ENCODE assay signal across 10 mouse cellular contexts in genomic region chr2:4260324-4261058, GRCm38 (mm10).
DNase-seq lines count a peak whose midpoint lies in the region; ATAC-seq lines count a peak whose summit lies in the region.
"Had no signal": no experiment of that assay in that cellular context is flagged by ENCODE, and none has a peak within 500 bp of the region (broad histone marks: within the 10 kb centered on the region; RNA-seq: fewer than 3 reads in every experiment).

No protein-coding gene starts in this region.

- no peak for ATAC-seq in heart, embryonic 13.5 days (ENCODE audit: extremely low read depth, insufficient number of reproducible peaks, low FRiP score, low TSS enrichment)
- no peak for ATAC-seq in heart, embryonic 12.5 days (ENCODE audit: insufficient number of reproducible peaks, low FRiP score)
- ATAC-seq in hindbrain, embryonic 13.5 days (ENCODE audit: low FRiP score), result peak; percentile 68
- ATAC-seq in neural tube, embryonic 14.5 days (ENCODE audit: low read depth), result peak; percentile 46; the same call in 1 of the 2 replicates
- ATAC-seq in erythroid progenitor cell, adult 5-6 weeks (replicated peaks; ENCODE audit: low FRiP score, poor library complexity, severe bottlenecking), result no peak

- H3K27me3 ChIP-seq in heart, embryonic 13.5 days (replicated peaks), result no peaks in the 10 kb centered on the region
- no peaks in the 10 kb centered on the region for H3K27me3 ChIP-seq in heart, embryonic 12.5 days (replicated peaks)
- H3K27me3 ChIP-seq in hindbrain, embryonic 13.5 days, result no peaks in the 10 kb centered on the region
- no peaks in the 10 kb centered on the region for H3K27me3 ChIP-seq in neural tube, embryonic 14.5 days (ENCODE audit: control insufficient read depth, insufficient read depth, low read length)
- H3K27me3 ChIP-seq: CH12.LX had no signal

- peak overlapping the region; percentile 59 for H3K27ac ChIP-seq in heart, embryonic 13.5 days (replicated peaks)
- no peak overlapping the region for H3K27ac ChIP-seq in heart, embryonic 12.5 days (ENCODE audit: poor library complexity, severe bottlenecking)
- H3K27ac ChIP-seq in hindbrain, embryonic 13.5 days, result no peak overlapping the region; the same call in 1 of the 2 replicates
- no peak overlapping the region for H3K27ac ChIP-seq in neural tube, embryonic 14.5 days (ENCODE audit: low read depth, low read length)

- 39% methylated on average over 10 of the region's 10 CpGs for WGBS in heart, embryonic 13.5 days
- WGBS in heart, embryonic 12.5 days, result 37% methylated on average over 10 of the region's 10 CpGs
- 23% methylated on average over 10 of the region's 10 CpGs for WGBS in hindbrain, embryonic 13.5 days
- 26% methylated on average over 10 of the region's 10 CpGs for WGBS in neural tube, embryonic 14.5 days

- peak; percentile 81 for DNase-seq in embryo, embryonic 10 days (ENCODE audit: low spot score)
- no peak for DNase-seq in ovary, postnatal 10 days (ENCODE audit: low spot score)
- DNase-seq in left cerebral cortex, adult 9 months (ENCODE audit: low spot score in 2 of 2), result no peak
- DNase-seq: layer of hippocampus, adult 9-11 months had no signal

- H3K4me3 ChIP-seq in heart, embryonic 13.5 days, result no peak overlapping the region
- no peak overlapping the region for H3K4me3 ChIP-seq in heart, embryonic 12.5 days
- no peak overlapping the region for H3K4me3 ChIP-seq in hindbrain, embryonic 13.5 days
- H3K4me3 ChIP-seq in neural tube, embryonic 14.5 days (ENCODE audit: low read depth, low read length), result no peak overlapping the region

- H3K4me2 ChIP-seq in heart, embryonic 13.5 days, result no peak overlapping the region
- H3K4me2 ChIP-seq in heart, embryonic 12.5 days, result no peak overlapping the region
- H3K4me2 ChIP-seq in hindbrain, embryonic 13.5 days, result no peak overlapping the region
- no peak overlapping the region for H3K4me2 ChIP-seq in neural tube, embryonic 14.5 days (ENCODE audit: low read depth, low read length)

- H3K9me3 ChIP-seq in heart, embryonic 13.5 days, result 0 out of 2 replicates have a peak, but pooled peaks cover 5% of the 10 kb centered on the region
- H3K9me3 ChIP-seq in heart, embryonic 12.5 days (replicated peaks), result 0 out of 2 replicates have a peak, but pooled peaks cover 5% of the 10 kb centered on the region
- H3K9me3 ChIP-seq in hindbrain, embryonic 13.5 days, result no peaks in the 10 kb centered on the region
- no peaks in the 10 kb centered on the region for H3K9me3 ChIP-seq in neural tube, embryonic 14.5 days (ENCODE audit: control insufficient read depth, low read length)

- H3K36me3 ChIP-seq in heart, embryonic 13.5 days, result no peaks in the 10 kb centered on the region
- H3K36me3 ChIP-seq in heart, embryonic 12.5 days, result no peaks in the 10 kb centered on the region
- no peaks in the 10 kb centered on the region for H3K36me3 ChIP-seq in hindbrain, embryonic 13.5 days
- no peaks in the 10 kb centered on the region for H3K36me3 ChIP-seq in neural tube, embryonic 14.5 days (ENCODE audit: control insufficient read depth, insufficient read depth, low read length)

- H3K9ac ChIP-seq in heart, embryonic 13.5 days, result no peak overlapping the region
- no peak overlapping the region for H3K9ac ChIP-seq in heart, embryonic 12.5 days
- no peak overlapping the region for H3K9ac ChIP-seq in hindbrain, embryonic 13.5 days
- no peak overlapping the region for H3K9ac ChIP-seq in neural tube, embryonic 14.5 days (replicated peaks; ENCODE audit: low read depth, low read length)

- peaks cover 13% of the 10 kb centered on the region for H3K4me1 ChIP-seq in heart, embryonic 13.5 days
- peaks cover 7% of the 10 kb centered on the region for H3K4me1 ChIP-seq in heart, embryonic 12.5 days (replicated peaks)
- H3K4me1 ChIP-seq in hindbrain, embryonic 13.5 days (replicated peaks), result peaks cover 10% of the 10 kb centered on the region
- 0 out of 2 replicates have a peak, but pooled peaks cover 4% of the 10 kb centered on the region for H3K4me1 ChIP-seq in neural tube, embryonic 14.5 days (ENCODE audit: control insufficient read depth, insufficient read depth, low read length)

Comparison
In these comparisons a context has a peak if more than half of its experiments do, and no peak if none do; other contexts are left out.
1. ATAC-seq: peak in hindbrain, embryonic 13.5 days (single experiment) and neural tube, embryonic 14.5 days (single experiment); none in heart, embryonic 13.5 days (single experiment), heart, embryonic 12.5 days (single experiment) and erythroid progenitor cell, adult 5-6 weeks (single experiment).